Mouse (Mus musculus) monocyte, adult 2 months (primary cell): ENCODE results near the gene Lnx2.

ENCODE experiments used
- DNase-seq, 2 experiments: peaks; one replicate each; pipeline ENCODE4 v3.0.0; 2022; ENCODE audit warnings: low spot score in 2 of 2, low read depth in 1 of 2

Lnx2 gene

DNA sequence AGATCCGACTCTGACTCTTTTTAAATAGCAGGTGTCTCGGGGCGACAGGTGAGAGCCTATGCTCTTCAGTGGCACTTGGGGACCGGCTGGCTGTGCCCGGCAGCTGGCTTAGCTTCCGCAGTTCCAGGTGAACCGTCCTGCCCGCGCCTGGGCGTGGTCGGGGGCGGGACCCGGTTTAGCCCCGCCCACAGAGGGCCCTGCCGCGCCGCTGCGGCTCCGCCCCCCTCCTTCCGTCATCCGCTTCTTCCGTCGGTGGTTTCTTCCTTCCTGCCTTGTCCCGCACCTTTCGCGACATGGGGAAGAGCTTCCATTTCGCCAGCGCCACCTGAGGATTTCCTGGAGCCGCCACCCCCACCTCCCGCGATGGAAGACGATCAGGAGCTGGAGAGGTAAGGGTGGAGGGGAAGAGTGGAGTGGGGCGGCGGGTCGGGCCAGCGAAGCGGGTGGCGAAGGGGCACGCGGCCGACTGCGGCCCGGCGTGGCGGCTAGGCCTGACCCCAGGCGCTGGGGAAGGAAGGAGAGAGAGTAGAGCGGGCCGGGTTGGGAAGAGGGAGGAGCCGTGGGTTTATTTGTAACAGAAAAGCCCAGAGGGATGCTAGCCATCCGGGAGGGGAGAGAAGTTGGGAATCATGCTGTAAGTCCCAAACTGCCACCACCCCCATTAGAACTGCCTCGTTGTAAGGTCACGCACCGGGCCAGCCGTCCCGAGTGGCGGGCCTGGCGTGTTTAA lies 1.1 kb upstream of the Lnx2 start:
- peak; percentile 55 to 81 for DNase-seq

DNA sequence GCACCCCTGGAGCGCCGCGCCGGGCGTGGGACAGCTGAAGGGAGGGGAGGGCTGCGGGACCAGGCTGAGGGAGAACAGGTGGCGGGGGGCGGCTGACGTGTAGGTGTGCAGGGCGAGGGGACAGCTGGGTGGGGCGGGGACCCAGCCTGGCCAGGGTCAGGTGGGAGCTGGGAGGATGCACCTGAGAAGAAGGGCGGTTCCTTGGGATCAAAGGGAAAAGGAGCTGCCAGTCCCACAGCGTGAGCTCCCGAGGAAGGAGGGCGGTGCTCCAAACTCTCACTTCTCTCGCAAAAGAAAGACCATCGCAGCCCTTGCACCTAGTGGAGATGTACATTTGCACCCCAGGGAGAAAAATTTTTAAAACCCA lies 396 bp upstream of the Lnx2 start, which contains the start of gene Polr1d:
Polr1d (plus strand) TSS at position 252 of the 367 bp plus-strand sequence.
- DNase-seq, result no peak

GRCm38 (mm10) chr5:147075103-147076025 lies 1.0 kb downstream of the Lnx2 start:
- no peak for DNase-seq

- no peak for DNase-seq
Observed at GRCm38 (mm10) chr5:147073805-147074204, 2.6 kb downstream of the Lnx2 start.

DNA sequence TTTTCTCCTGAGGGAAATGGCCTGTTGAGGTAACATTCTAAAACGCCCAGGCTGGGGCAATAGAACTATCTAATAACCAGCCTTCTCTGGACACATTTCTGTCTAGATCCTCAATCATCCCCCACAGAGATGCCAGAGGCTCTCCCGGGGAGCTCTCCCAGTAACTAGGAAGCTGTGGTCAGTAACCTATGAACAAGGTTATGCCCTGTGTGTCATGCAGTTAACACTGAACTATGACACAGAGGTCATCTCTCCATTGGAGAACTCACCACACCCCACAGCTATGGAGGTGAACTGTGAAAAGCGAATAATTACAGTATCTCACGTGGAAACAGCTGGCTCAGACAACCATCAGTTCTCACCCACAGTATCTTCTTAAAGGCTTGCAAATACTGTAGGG lies 4.5 kb downstream of the Lnx2 start:
- no peak for DNase-seq

DNA sequence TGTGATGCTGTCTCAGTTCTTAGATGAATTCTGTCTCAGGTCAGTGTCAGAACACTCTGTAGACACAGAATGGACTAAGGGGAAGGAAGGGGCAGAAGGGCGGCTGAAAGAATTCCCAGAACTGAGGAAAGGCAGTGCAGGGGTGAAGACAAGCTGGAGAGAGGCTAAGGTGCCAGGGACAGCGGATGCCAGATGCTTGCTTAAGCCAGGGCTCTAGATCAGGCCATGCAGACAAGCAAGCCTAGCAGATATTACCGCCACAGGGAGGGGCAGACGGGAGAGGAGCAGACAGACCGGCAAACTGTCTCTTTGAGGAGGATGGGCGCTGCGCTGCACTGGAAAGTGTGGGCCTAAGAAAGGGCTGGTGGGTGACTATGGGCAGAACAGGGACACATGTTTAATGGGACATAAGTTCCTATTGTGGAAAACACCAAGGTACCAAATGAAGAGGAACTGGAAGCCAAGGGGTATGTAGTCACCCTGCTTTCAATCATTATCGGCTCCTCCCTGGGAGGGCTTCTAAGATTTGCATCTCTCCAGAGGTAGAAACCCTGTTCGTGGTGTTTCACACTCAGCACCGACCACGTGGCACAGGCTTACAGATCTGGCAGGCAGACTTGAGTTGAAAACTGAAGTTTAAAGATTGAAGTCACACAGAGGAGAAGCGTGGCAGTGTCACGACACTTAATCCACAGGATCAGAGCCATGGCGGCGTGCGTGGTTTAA lies 5.4 kb downstream of the Lnx2 start:
- no peak for DNase-seq

- no peak for DNase-seq
Observed at GRCm38 (mm10) chr5:147068876-147069275, 7.5 kb downstream of the Lnx2 start.

GRCm38 (mm10) chr5:147066965-147067364 lies 9.4 kb downstream of the Lnx2 start:
- DNase-seq, result no peak

DNA sequence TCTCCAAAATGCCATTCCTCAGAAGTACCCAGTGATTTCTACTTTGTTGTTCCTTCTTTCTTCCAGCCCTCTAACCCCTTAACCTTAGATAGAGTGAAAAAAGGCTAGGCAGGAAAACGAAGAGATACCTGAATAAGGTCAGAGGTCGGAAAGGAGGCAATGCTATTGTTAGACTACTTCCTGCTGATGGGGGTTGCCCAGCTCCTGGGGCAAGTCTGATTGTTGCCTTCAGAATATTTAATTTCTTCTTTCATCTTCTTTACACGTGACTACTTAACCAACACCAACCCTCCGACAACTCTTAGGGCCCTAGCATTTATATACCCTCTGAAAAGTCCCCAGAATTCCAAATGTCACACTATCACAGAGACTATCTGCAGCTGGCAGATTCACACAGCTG lies 10.3 kb downstream of the Lnx2 start:
- DNase-seq, result no peak

DNA sequence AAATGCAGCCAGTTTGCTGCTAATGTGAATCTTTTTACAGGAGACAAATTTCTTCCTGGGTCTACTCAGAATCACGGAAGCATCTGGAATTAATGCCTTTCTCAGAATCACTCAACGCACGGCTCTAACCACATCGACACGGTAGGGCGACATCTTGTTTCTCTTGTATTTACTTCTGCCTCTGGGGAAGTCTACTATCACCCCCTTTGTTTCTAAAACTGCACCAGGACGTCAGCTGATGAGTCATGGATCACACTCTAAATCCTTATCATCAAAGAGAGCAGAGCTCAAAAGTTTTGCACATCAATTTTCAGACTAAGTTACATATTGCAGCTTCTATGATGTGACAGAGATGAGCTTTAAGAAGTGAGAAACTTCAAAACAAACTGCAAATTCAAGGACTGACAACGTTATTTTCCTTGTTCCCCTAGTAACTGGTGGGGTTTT lies 13.1 kb downstream of the Lnx2 start:
- DNase-seq, result no peak

- no peak for DNase-seq
Observed at GRCm38 (mm10) chr5:147060024-147060423, 16.4 kb downstream of the Lnx2 start.

- no peak for DNase-seq
Observed at GRCm38 (mm10) chr5:147059319-147059718, 17.1 kb downstream of the Lnx2 start.

DNA sequence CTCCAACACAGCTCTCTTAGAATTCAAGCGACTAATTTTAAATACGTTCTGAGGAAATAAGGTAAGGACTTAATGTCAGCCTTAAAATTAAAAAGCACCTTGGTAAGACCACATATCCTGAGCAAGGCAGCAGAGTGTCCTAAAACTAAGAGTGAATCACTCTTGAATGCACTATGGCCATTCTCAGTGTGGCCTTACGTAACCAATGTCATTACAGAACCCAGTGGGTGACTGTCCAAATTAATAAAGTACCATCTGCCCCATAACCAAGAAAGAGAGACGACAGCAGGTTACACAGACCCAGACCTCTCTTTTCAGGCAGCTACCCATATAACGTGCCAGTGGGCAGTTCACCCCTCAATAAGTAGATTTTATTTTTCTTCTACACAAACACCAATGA lies 17.7 kb downstream of the Lnx2 start:
- no peak for DNase-seq

DNA sequence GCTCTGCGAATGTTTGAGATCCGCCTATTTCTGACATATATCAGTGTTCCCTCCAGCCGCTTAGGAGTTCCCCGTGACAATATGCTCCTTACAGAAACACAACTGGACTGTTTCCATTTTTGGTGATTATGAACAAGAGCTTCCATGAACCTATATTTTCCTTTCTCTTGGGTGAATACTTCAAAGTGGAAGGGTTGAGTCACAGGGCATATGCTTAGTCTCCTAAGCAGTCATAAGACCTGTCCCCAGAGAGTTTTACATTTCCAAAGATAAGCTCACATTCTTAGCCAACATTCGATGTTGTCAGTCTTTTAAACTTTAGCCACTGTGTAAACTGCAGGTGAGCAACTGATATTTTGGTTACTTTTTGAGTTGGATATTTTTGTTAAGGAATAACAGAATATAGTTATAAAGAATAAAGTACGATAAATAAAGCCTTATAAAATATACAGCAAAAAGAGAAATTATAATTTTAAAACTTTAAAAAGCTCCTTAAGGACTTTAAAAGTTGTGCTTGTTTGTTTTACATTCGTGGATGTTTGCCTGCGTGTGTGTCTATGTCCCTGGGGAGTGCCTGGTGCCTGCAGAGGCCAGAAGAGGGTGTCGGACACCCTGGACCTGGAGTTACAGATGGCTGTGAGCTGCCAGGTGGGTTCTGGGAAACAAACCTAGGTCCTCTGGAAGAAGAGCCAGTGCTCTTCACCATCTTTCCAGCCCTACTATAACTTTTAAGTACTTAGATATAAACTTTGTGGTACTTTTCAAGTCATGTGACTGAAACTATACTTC lies 18.6 kb downstream of the Lnx2 start:
- DNase-seq, result no peak

- no peak for DNase-seq
Observed at GRCm38 (mm10) chr5:147056712-147057290, 19.6 kb downstream of the Lnx2 start.

DNA sequence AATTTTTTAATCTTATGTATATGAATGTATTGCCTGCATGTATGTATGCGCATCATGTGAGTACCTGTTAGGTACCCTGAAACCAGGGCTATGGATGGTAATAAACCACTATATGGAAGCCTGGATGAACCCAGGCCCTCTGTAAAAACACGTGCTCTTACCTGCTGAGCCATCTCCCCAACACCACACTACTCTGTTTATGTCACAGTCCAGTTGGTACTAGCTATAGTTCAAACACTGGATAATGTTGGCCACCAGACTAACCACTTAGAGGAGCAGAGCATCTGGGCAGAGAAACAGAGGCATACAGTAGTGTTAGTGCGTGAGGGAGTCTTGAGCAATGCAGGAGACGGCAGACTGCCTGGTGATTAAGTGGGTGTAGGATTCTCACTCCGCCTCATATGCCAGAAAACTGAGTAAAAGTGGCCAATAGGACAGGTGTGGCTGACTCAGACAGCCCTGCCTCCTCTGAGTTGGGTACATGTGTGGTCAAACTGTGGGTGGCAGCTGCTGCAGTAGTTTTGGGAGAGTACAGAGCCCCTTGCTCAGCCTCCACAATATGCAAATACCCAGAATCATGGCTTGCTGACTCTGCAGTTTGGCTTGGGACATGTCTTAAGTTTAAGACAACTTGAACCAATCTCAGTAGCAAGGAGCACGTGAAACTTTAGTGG lies 20.7 kb downstream of the Lnx2 start:
- DNase-seq, result no peak

GRCm38 (mm10) chr5:147054747-147055270 lies 21.6 kb downstream of the Lnx2 start:
- no peak for DNase-seq

GRCm38 (mm10) chr5:147054328-147054727 lies 22.1 kb downstream of the Lnx2 start:
- no peak for DNase-seq

DNA sequence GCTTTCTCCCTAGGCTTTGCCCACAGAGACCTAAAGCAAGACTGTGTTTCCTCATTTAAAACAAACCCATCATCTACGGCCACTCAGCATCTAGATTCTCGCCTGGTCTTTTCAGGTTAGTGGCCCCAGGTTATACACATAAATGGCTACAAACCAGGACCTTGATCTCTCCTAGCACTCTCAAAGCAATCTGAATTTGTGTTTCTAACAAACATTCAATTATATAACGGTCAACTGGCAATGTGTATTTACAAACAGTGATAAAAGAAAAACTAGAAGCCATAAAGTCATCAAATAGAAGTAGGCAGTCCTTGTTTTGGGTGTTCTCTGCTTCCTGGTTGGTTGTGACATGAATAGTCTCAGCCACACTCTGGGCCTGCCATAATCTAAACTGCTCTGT lies 22.9 kb downstream of the Lnx2 start:
- no peak for DNase-seq

GRCm38 (mm10) chr5:147053071-147053470 lies 23.3 kb downstream of the Lnx2 start:
- no peak for DNase-seq
